Mouse (Mus musculus): Measurements from ENCODE around the gene Syce1l. TPM values are rescaled to one million over a fixed set of nuclear protein-coding genes. Genes with fewer than 3 reads are reported as not detected.

The Syce1l gene
- not detected in 2 replicates for polyA plus RNA-seq (2021; fragmentation: Nextera tagmentation)
- long read RNA-seq, experiment 1, result 0 reads
- long read RNA-seq, experiment 2, partial matches to known transcripts, result 0 of 4 reads
- long read RNA-seq, experiment 2, other reads (novel, unspliced or antisense), result 4 of 4 reads

DNA sequence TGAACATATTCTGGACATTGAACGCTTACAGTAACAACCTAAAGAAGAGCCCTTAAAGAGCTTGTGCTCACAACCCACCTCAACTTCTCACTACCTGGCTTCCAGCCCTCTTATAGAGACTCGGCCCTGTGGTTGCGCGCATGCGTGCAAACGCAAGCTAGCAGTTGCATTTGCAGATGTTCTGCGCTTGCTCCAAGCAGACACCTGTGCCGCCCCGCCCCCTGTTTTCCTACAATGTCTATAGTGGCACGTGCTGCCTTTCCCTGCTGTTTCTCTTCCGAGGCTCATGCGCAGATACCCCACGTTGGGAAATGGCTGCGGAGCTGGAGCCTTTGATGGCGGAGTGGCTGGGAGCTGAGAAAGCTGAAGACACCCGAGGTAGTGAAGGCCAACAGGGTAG is at the start of gene Syce1l:
TSS of gene Syce1l (plus strand) at position 288 of the 400 bp plus-strand sequence.

DNA sequence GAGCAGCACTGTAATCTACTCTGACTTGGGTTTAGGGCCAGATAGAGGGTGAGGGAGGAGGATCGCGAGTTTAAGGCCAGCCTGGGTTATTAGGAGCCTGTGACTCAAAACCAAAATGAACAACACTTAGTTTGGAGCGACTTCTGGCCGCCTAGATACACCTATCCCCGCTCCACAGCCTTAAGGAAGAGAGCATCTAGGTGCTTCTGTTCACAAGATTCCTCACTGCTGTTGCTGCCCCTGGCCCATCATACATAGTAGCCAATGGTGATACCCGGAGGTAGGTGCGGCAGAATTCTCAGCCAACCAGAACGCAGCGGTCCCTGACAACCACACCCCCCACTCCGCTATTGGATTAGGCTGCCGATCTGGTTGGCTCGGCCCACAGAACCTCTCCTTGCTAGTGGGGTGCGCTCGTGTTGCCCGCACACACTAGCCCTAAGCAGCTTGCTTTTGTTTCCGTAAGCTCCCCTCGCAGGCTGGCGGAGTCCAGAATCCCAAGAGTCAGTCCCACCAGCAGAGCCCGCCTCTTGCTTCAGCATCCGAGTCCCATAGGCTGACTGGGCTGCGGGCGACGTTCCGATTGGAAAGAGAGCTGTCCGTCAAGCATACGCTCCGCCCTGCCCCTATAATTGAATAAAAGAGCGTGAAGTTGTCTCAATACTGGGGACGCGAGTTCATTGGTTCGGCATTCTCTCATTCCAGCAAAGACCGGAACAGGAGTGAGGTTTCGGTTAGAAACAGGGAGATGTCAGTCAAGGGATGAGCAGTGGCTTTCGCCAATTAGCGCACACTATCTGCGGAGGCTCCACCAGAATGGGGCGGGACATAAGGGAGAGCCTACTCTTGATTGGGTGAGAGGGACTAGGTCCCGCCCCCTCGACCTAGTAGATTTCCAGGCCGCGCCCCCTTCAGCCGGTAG is 8.1 kb upstream of the Syce1l start, which contains the start of gene Mon1b:
TSS of gene Mon1b (plus strand) at position 918 of the 922 bp plus-strand sequence.

Other genes with a start within 250 kb of the Syce1l start
- 8.2 and 8.3 TPM in 2 replicates for gene Mon1b, start 7.6 kb upstream of the Syce1l start, polyA plus RNA-seq (2021; fragmentation: Nextera tagmentation)
- gene Adamts18, start 205.5 kb downstream of the Syce1l start, polyA plus RNA-seq (2021; fragmentation: Nextera tagmentation), result 0.24 and 0.33 TPM in 2 replicates

Measured in left cerebral cortex, adult 6 months (tissue).